Mouse (Mus musculus): ENCODE measurements around the gene Gm10118. TPM values are rescaled to one million over a fixed set of nuclear protein-coding genes. Genes with fewer than 3 reads are reported as not detected.

The Gm10118 gene
- total RNA-seq (2023), result not detected

GRCm38 (mm10) chr10:63927334-63927733, at the start of gene Gm10118:
Gene Gm10118 (minus strand): TSS chr10:63927434.

Other genes starting within 250 kb of the Gm10118 start
- not detected for gene Lrrtm3, start 162.8 kb upstream of the Gm10118 start, total RNA-seq (2023)